Mouse (Mus musculus) lung, embryonic 14.5 days (tissue): ENCODE data around the gene Myl12a. TPM values are rescaled to one million over a fixed set of nuclear protein-coding genes. Genes with fewer than 3 reads are reported as not detected.

ENCODE experiments used
- ATAC-seq: fragments of 200-750 bp; cut with Nextera tagmentation; 2 replicates; pipeline ENCODE4 v1.8.0; 2017; ENCODE audit warnings: mild to moderate bottlenecking, moderate TSS enrichment, moderate library complexity; ENCODE audit not compliant: insufficient read depth
- DNase-seq: peaks from one replicate; pipeline ENCODE4 v3.0.0-alpha.2; 2015
- H3K27ac ChIP-seq: fragments of 300-500 bp; sonication (generic); 2 replicates; pipeline ENCODE4 v1.5.1; 2014; ENCODE audit warnings: low read depth, mild to moderate bottlenecking, moderate library complexity
- H3K27me3 ChIP-seq: fragments of 300-500 bp; sonication (generic); 2 replicates; pipeline ENCODE4 v1.6.1; 2014; ENCODE audit warnings: low read length, control low read depth; ENCODE audit not compliant: insufficient read depth
- H3K36me3 ChIP-seq: fragments of 300-500 bp; sonication (generic); 2 replicates; pipeline ENCODE4 v1.6.1; 2014; ENCODE audit warnings: control low read depth; ENCODE audit not compliant: insufficient read depth
- H3K4me1 ChIP-seq: fragments of 300-500 bp; sonication (generic); 2 replicates; pipeline ENCODE4 v1.6.1; 2014; ENCODE audit warnings: antibody characterized with exemption, control low read depth; ENCODE audit not compliant: insufficient read depth
- H3K4me2 ChIP-seq: fragments of 300-500 bp; sonication (generic); 2 replicates; pipeline ENCODE4 v1.6.1; 2014; ENCODE audit warnings: mild to moderate bottlenecking
- H3K4me3 ChIP-seq: fragments of 300-500 bp; sonication (generic); 2 replicates; pipeline ENCODE4 v1.5.1; 2014; ENCODE audit warnings: low read depth, low read length
- H3K9ac ChIP-seq: fragments of 300-500 bp; sonication (generic); 2 replicates; pipeline ENCODE4 v1.6.1; 2014
- H3K9me3 ChIP-seq: fragments of 300-500 bp; sonication (generic); 2 replicates; pipeline ENCODE4 v1.6.1; 2016; ENCODE audit warnings: low read depth, low read length, control low read depth
- CTCF ChIP-seq: IDR thresholded peaks from 2 replicates; pipeline ENCODE4 v1.5.1; 2016; ENCODE audit warnings: antibody characterized with exemption, low read depth
- WGBS: fragments of 180-500 bp; shearing (Covaris S2); extraction: QIAGEN DNeasy Blood & Tissue Kit; methylation state at CpG from one replicate; pipeline ENCODE4 v1.1.7; 2014; 5-methylcytosine and 5-hydroxymethylcytosine counted together
- polyA plus RNA-seq: library from polyadenylated mRNA; unstranded; fragments of >200 nt; fragmentation: Nextera tagmentation; extraction: Ambion mirVana; gene quantifications from 2 replicates; pipeline ENCODE4 v1.2.1, GENCODE M21; 2014

The Myl12a gene
- polyA plus RNA-seq, 1 experiment from 2014 or later, result 637 TPM

DNA sequence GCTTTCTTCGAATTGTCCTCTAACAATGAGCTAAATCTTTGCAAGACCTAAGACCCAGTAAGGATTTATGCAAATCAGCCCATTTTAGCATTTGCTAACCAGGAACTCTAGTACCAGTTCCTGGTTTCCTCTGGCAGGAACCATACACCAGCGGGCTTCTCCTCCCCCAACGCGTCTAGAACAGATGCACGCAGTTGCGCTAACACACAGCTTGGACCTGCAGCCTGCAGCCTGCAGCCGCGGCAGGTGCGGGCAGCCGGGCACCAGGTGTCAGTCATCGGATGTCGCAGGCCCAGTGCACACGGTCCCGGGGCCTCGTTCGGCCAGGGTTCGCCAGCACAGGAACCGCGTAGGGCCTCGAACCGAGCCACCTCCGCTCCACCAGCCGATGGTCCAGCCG lies 12.7 kb downstream of the Myl12a start:
- peak; percentile 61 for DNase-seq
- H3K4me2 ChIP-seq, result peak overlapping the region; percentile 66
- TF ChIP-seq CTCF, result no peak
- H3K27ac ChIP-seq, result peak overlapping the region; percentile 97
- H3K4me3 ChIP-seq, result peak overlapping the region; percentile 71
- H3K4me1 ChIP-seq, result peaks cover 12% of the 10 kb centered on the region
- peak overlapping the region; percentile 80 for H3K9ac ChIP-seq
- H3K36me3 ChIP-seq, result peaks cover 53% of the 10 kb centered on the region
- H3K9me3 ChIP-seq, result no peaks in the 10 kb centered on the region
- 1% methylated on average over 24 of the region's 24 CpGs for WGBS
- no peaks in the 10 kb centered on the region for H3K27me3 ChIP-seq
- peak; percentile 50 for ATAC-seq

GRCm38 (mm10) chr17:70989430-70989829 lies 13.2 kb downstream of the Myl12a start:
- 38% methylated on average over 8 of the region's 8 CpGs for WGBS
- peak overlapping the region; percentile 97 for H3K27ac ChIP-seq
- H3K4me3 ChIP-seq, result peak overlapping the region; percentile 71
- peaks cover 12% of the 10 kb centered on the region for H3K4me1 ChIP-seq
- no peaks in the 10 kb centered on the region for H3K9me3 ChIP-seq
- no peaks in the 10 kb centered on the region for H3K27me3 ChIP-seq
- H3K9ac ChIP-seq, result peak overlapping the region; percentile 80
- H3K4me2 ChIP-seq, result peak overlapping the region; percentile 66
- DNase-seq (no peak), ATAC-seq (no peak)
- no peak for TF ChIP-seq CTCF
- peaks cover 47% of the 10 kb centered on the region for H3K36me3 ChIP-seq

GRCm38 (mm10) chr17:70988337-70988767 lies 14.3 kb downstream of the Myl12a start:
- TF ChIP-seq CTCF, result no peak
- Histone ChIP-seq H3K4me1 (peaks cover 8% of the 10 kb centered on the region), H3K27ac (no peak overlapping the region; the same call in 1 of the 2 replicates), H3K27me3 (no peaks in the 10 kb centered on the region), H3K36me3 (peaks cover 41% of the 10 kb centered on the region), H3K9ac (no peak overlapping the region), H3K9me3 (no peaks in the 10 kb centered on the region), H3K4me3 (0 out of 2 replicates have a peak overlapping the region, but pooled peaks have one; percentile 9), H3K4me2 (peak overlapping the region; percentile 44)
- ATAC-seq (no peak), DNase-seq (peak; percentile 48)
- WGBS, result 66% methylated on average over 12 of the region's 12 CpGs

- no peak for TF ChIP-seq CTCF
- no peak overlapping the region for H3K4me3 ChIP-seq
- no peaks in the 10 kb centered on the region for H3K9me3 ChIP-seq
- peaks cover 40% of the 10 kb centered on the region for H3K36me3 ChIP-seq
- ATAC-seq (no peak), DNase-seq (no peak)
- no peak overlapping the region for H3K27ac ChIP-seq
- H3K4me1 ChIP-seq, result peaks cover 8% of the 10 kb centered on the region
- no peaks in the 10 kb centered on the region for H3K27me3 ChIP-seq
- WGBS, result 86% methylated on average over 15 of the region's 15 CpGs
- H3K4me2 ChIP-seq, result no peak overlapping the region
- H3K9ac ChIP-seq, result no peak overlapping the region
These were observed 15.6 kb downstream of the Myl12a start for GRCm38 (mm10) chr17:70986831-70987660.

- no peak for DNase-seq
- no peak for ATAC-seq
- H3K27me3 ChIP-seq, result no peaks in the 10 kb centered on the region
- H3K4me1 ChIP-seq, result peaks cover 8% of the 10 kb centered on the region
- H3K9ac ChIP-seq, result no peak overlapping the region
- no peak overlapping the region for H3K4me2 ChIP-seq
- 79% methylated on average over 6 of the region's 6 CpGs for WGBS
- H3K9me3 ChIP-seq, result no peaks in the 10 kb centered on the region
- H3K4me3 ChIP-seq, result no peak overlapping the region
- TF ChIP-seq CTCF, result no peak
- H3K27ac ChIP-seq, result no peak overlapping the region
- H3K36me3 ChIP-seq, result peaks cover 44% of the 10 kb centered on the region
These were observed 16.3 kb downstream of the Myl12a start for GRCm38 (mm10) chr17:70986355-70986740.

DNA sequence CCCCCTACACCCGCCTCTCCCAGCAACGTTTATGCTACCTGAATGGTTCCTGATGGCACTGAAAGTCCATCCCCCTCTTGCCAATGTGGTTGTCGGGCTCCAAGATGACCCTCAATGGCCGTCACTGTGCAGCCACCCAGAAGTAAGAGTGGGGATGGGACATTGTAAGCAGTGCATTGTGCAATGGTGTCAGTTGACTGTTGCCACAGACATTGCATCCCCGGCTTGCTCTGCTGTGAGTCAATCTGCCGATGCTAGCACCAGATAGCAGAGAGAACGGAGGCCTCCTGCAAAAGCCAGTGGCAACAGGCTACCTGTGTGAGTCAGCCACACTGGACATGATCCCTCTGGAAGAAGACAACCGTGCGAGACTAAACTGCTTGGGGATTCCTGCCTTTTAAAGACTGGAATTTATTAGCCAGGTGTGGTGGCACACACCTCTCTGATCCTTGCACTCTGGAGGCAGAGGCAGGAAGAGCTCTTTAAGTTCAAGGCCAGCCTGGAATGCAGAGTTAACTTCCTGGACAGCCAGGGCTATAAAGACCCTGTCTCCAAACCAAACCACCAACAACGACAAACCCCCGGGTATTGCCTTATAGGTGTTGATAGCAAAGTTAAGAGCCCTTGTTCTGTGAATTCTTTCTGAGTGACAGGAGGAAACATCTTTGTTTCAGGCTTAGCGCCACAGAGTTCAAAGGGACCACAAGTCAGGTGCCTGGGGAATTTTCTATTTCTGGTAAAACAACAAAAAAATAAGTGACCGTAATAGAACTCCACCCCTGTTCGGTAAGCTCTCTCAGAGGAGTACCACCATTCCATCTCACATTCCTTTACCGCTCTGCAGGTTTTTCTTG lies 16.9 kb downstream of the Myl12a start:
- Histone ChIP-seq H3K9me3 (no peaks in the 10 kb centered on the region), H3K4me2 (no peak overlapping the region), H3K4me3 (no peak overlapping the region), H3K36me3 (peaks cover 50% of the 10 kb centered on the region), H3K27ac (no peak overlapping the region), H3K9ac (no peak overlapping the region), H3K4me1 (peaks cover 8% of the 10 kb centered on the region), H3K27me3 (no peaks in the 10 kb centered on the region)
- DNase-seq (no peak), ATAC-seq (no peak)
- TF ChIP-seq CTCF, result no peak
- 84% methylated on average over 15 of the region's 15 CpGs for WGBS
